Mouse (Mus musculus): ENCODE measurements around the gene Epb41l5.

Epb41l5 gene

GRCm38 (mm10) chr1:119596954-119597480, 51.8 kb downstream of the Epb41l5 start:
- DNase-seq (ENCODE audit: low read depth, low spot score), result no peak

GRCm38 (mm10) chr1:119590041-119590440, 58.8 kb downstream of the Epb41l5 start:
- no peak for DNase-seq (ENCODE audit: low read depth, low spot score)

- DNase-seq (ENCODE audit: low read depth, low spot score), result no peak
Measured at GRCm38 (mm10) chr1:119584974-119585373, 63.8 kb downstream of the Epb41l5 start.

GRCm38 (mm10) chr1:119570134-119570533, 78.7 kb downstream of the Epb41l5 start:
- no peak for DNase-seq (ENCODE audit: low read depth, low spot score)

- no peak for DNase-seq (ENCODE audit: low read depth, low spot score)
Measured at GRCm38 (mm10) chr1:119565531-119565930, 83.3 kb downstream of the Epb41l5 start.

- no peak for DNase-seq (ENCODE audit: low read depth, low spot score)
Measured at GRCm38 (mm10) chr1:119557641-119558395, 91.0 kb downstream of the Epb41l5 start.

- DNase-seq (ENCODE audit: low read depth, low spot score), result no peak
Measured at GRCm38 (mm10) chr1:119555651-119556050, 93.1 kb downstream of the Epb41l5 start.

GRCm38 (mm10) chr1:119551651-119552050, 97.1 kb downstream of the Epb41l5 start:
- DNase-seq (ENCODE audit: low read depth, low spot score), result no peak

GRCm38 (mm10) chr1:119550064-119550463, 98.7 kb downstream of the Epb41l5 start:
- DNase-seq (ENCODE audit: low read depth, low spot score), result no peak

- DNase-seq (ENCODE audit: low read depth, low spot score), result no peak
Measured at GRCm38 (mm10) chr1:119549327-119549689, 99.5 kb downstream of the Epb41l5 start.

- DNase-seq (ENCODE audit: low read depth, low spot score), result peak; percentile 57
Measured at GRCm38 (mm10) chr1:119548668-119549326, 100.0 kb downstream of the Epb41l5 start.

- no peak for DNase-seq (ENCODE audit: low read depth, low spot score)
Measured at GRCm38 (mm10) chr1:119546490-119546889, 102.3 kb downstream of the Epb41l5 start.

- no peak for DNase-seq (ENCODE audit: low read depth, low spot score)
Measured at GRCm38 (mm10) chr1:119545671-119546070, 103.1 kb downstream of the Epb41l5 start.

- DNase-seq (ENCODE audit: low read depth, low spot score), result no peak
Measured at GRCm38 (mm10) chr1:119545164-119545563, 103.6 kb downstream of the Epb41l5 start.

- no peak for DNase-seq (ENCODE audit: low read depth, low spot score)
Measured at GRCm38 (mm10) chr1:119544611-119545155, 104.1 kb downstream of the Epb41l5 start.

- DNase-seq (ENCODE audit: low read depth, low spot score), result no peak
Measured at GRCm38 (mm10) chr1:119543316-119543715, 105.5 kb downstream of the Epb41l5 start.

GRCm38 (mm10) chr1:119541570-119541969, 107.2 kb downstream of the Epb41l5 start:
- DNase-seq (ENCODE audit: low read depth, low spot score), result no peak

GRCm38 (mm10) chr1:119540836-119541557, 107.8 kb downstream of the Epb41l5 start:
- DNase-seq (ENCODE audit: low read depth, low spot score), result no peak

- DNase-seq (ENCODE audit: low read depth, low spot score), result no peak
Measured at GRCm38 (mm10) chr1:119539252-119539651, 109.5 kb downstream of the Epb41l5 start.

- no peak for DNase-seq (ENCODE audit: low read depth, low spot score)
Measured at GRCm38 (mm10) chr1:119537651-119538050, 111.1 kb downstream of the Epb41l5 start.

GRCm38 (mm10) chr1:119536122-119536521, 112.7 kb downstream of the Epb41l5 start:
- no peak for DNase-seq (ENCODE audit: low read depth, low spot score)

- DNase-seq (ENCODE audit: low read depth, low spot score), result no peak
Measured at GRCm38 (mm10) chr1:119534341-119534740, 114.5 kb downstream of the Epb41l5 start.

Data from retina, adult 2 months (tissue).